Mouse (Mus musculus): ENCODE results near the gene Spata31d1d. TPM values are rescaled to one million over a fixed set of nuclear protein-coding genes. Genes with fewer than 3 reads are reported as not detected.
"Not testable (repeated sequence)": the region's sequence is repeated elsewhere in the genome, so short reads cannot be mapped to it uniquely, and the experiment has no call there.

The Spata31d1d gene
- polyA plus RNA-seq (2014; fragmentation: Nextera tagmentation; extraction: Ambion mirVana), result not detected in 2 replicates

DNA sequence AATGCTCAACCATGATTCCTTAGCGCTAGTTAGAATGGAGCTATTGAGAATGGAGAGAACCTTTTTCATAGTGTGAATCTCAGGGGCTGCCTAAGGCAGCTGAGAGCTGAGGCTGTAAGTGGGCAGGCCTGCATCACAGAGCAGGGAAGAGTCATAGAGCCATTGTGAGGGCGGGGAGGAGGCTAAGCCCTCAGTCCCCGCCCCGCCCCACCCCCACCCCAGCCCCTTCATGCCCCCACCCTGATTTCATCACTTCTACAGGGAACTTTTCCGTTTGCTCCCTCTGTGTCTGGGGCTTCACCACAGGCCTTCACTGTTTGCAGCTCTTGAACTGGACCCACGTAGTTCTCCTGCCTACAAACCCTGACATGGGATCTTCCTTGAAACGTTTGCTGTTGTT lies at the start of gene Spata31d1d:
Spata31d1d (minus strand) TSS at position 101 of the 400 bp plus-strand sequence.
- H3K27me3 ChIP-seq (ENCODE audit: control insufficient read depth, insufficient read depth, low read length), result no peaks in the 10 kb centered on the region
- H3K4me1 ChIP-seq (ENCODE audit: control insufficient read depth, insufficient read depth, low read length), result no peaks in the 10 kb centered on the region
- no peak within 1 kb of the TSS for H3K4me3 ChIP-seq (ENCODE audit: low read depth, low read length)
- no peak within 1 kb of the TSS for H3K4me2 ChIP-seq (ENCODE audit: low read depth)
- H3K27ac ChIP-seq (ENCODE audit: low read depth, low read length), result no peak within 1 kb of the TSS
- H3K9me3 ChIP-seq (ENCODE audit: control insufficient read depth, low read length), result no peaks in the 10 kb centered on the region
- H3K9ac ChIP-seq (ENCODE audit: low read length), result no peak within 1 kb of the TSS
- no peak for ATAC-seq (ENCODE audit: insufficient read depth, low FRiP score, low TSS enrichment)
- no peak for DNase-seq (ENCODE audit: low spot score)
- WGBS, result 43% methylated on average over 5 of the region's 7 CpGs
- no peaks in the 10 kb centered on the region for H3K36me3 ChIP-seq (ENCODE audit: control insufficient read depth, insufficient read depth, low read length)

DNA sequence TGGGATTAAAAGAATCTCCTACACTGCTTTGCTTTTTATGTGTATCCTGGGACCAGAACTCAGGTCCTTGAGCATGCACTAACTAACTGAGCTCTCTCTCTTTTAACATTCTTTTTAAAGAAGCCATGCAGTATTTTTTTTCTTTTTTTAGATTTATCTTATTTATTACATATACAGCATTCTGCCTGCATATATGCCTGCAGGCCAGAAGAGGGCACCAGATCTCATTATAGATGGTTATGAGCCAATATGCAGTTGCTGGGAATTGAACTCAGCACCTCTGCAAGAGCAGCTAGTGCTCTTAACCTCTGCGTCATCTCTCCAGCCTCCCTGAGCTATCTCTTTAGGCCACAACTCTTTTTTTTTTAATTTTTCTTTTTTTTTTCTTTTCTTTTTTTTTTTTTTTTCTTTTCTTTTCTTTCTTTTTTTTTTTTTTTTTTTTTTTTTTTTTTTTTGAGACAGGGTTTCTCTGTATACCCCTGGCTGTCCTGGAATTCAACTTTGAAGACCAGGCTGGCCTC lies 48.3 kb upstream of the Spata31d1d start:
- not testable (repeated sequence) for H3K4me2 ChIP-seq (ENCODE audit: low read depth); DNase-seq (ENCODE audit: low spot score); H3K4me3 ChIP-seq (ENCODE audit: low read depth, low read length); H3K27ac ChIP-seq (ENCODE audit: low read depth, low read length); H3K9ac ChIP-seq (ENCODE audit: low read length); H3K9me3 ChIP-seq (ENCODE audit: control insufficient read depth, low read length); ATAC-seq (ENCODE audit: insufficient read depth, low FRiP score, low TSS enrichment); H3K27me3 ChIP-seq (ENCODE audit: control insufficient read depth, insufficient read depth, low read length); H3K4me1 ChIP-seq (ENCODE audit: control insufficient read depth, insufficient read depth, low read length)
- H3K36me3 ChIP-seq (ENCODE audit: control insufficient read depth, insufficient read depth, low read length), result peaks cover 12% of the 10 kb centered on the region
- 90% methylated on average over 1 of the region's 1 CpGs for WGBS

DNA sequence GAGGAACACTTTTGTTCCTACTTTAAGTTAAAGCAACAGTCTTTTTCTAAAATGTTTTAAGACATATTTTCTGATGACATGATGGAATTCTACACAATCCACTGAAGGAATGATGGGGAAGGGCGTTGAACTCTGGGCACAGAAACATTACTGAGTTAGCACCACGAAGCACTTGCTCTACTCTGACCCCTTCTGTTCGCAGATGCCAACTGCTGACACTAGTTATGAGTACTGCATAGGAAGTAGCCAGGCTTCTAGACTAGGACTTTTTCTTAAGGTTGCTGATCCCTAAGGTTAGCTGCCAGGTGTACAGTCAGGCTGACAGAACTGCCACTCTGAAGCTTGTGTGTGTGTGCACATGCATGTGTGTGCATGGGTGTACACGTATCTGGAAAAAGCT lies 47.7 kb upstream of the Spata31d1d start:
- Histone ChIP-seq H3K4me3 (ENCODE audit: low read depth, low read length) (no peak overlapping the region), H3K9ac (ENCODE audit: low read length) (no peak overlapping the region), H3K9me3 (ENCODE audit: control insufficient read depth, low read length) (no peaks in the 10 kb centered on the region), H3K36me3 (ENCODE audit: control insufficient read depth, insufficient read depth, low read length) (peaks cover 12% of the 10 kb centered on the region), H3K4me1 (ENCODE audit: control insufficient read depth, insufficient read depth, low read length) (no peaks in the 10 kb centered on the region), H3K27me3 (ENCODE audit: control insufficient read depth, insufficient read depth, low read length) (no peaks in the 10 kb centered on the region), H3K27ac (ENCODE audit: low read depth, low read length) (no peak overlapping the region), H3K4me2 (ENCODE audit: low read depth) (no peak overlapping the region)
- DNase-seq (ENCODE audit: low spot score), result no peak
- no peak for ATAC-seq (ENCODE audit: insufficient read depth, low FRiP score, low TSS enrichment)
- 92% methylated on average over 4 of the region's 4 CpGs for WGBS

DNA sequence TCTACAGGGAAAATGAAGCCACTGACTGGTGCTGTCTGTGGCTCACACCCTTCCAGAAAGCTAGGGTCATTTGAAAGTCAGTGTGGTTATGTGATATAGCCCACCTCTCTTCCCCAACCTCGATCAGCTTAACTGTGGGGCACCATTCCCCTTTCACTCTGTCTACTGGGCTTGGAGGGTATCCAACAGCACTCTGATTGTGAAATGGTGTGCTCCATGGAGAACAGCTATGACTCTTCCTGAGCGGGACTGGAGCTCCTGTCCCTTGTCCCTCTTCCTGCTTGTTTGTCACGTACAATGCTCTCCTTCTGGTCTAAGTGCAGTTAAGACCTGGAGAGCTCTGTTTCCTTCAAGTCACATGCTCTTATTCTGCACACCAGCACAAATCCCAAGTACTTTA lies 43.6 kb upstream of the Spata31d1d start:
- peaks cover 3% of the 10 kb centered on the region for H3K36me3 ChIP-seq (ENCODE audit: control insufficient read depth, insufficient read depth, low read length)
- H3K27ac ChIP-seq (ENCODE audit: low read depth, low read length), result no peak overlapping the region
- no peaks in the 10 kb centered on the region for H3K27me3 ChIP-seq (ENCODE audit: control insufficient read depth, insufficient read depth, low read length)
- no peak overlapping the region for H3K4me2 ChIP-seq (ENCODE audit: low read depth)
- H3K4me3 ChIP-seq (ENCODE audit: low read depth, low read length), result no peak overlapping the region
- ATAC-seq (ENCODE audit: insufficient read depth, low FRiP score, low TSS enrichment) (no peak), DNase-seq (ENCODE audit: low spot score) (no peak)
- H3K4me1 ChIP-seq (ENCODE audit: control insufficient read depth, insufficient read depth, low read length), result no peaks in the 10 kb centered on the region
- no peaks in the 10 kb centered on the region for H3K9me3 ChIP-seq (ENCODE audit: control insufficient read depth, low read length)
- WGBS, result 92% methylated on average over 3 of the region's 3 CpGs
- no peak overlapping the region for H3K9ac ChIP-seq (ENCODE audit: low read length)

DNA sequence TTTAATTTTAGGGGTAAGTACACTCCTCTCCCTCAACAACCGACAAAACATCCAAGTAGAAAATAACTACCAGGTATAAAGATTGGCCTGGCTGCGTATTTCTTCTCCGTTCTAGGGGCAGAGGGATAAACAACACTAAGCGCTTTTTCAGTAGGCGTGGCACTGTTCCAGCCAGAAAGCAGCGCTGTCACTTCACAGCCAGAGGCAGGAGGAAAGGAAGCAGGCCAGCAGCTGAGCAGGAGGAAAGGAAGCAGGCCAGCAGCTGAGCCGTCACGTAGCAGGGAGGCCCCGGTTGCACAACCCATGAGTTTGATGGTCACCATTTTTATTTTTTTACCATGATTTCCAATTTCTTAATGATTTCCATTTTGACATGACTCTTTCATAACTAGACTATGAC lies 39.7 kb upstream of the Spata31d1d start:
- Histone ChIP-seq H3K4me3 (ENCODE audit: low read depth, low read length) (no peak overlapping the region), H3K27ac (ENCODE audit: low read depth, low read length) (0 out of 2 replicates have a peak overlapping the region, but pooled peaks have one; percentile 95), H3K27me3 (ENCODE audit: control insufficient read depth, insufficient read depth, low read length) (no peaks in the 10 kb centered on the region), H3K4me1 (ENCODE audit: control insufficient read depth, insufficient read depth, low read length) (peaks cover 17% of the 10 kb centered on the region), H3K4me2 (ENCODE audit: low read depth) (no peak overlapping the region), H3K9me3 (ENCODE audit: control insufficient read depth, low read length) (no peaks in the 10 kb centered on the region), H3K9ac (ENCODE audit: low read length) (no peak overlapping the region), H3K36me3 (ENCODE audit: control insufficient read depth, insufficient read depth, low read length) (no peaks in the 10 kb centered on the region; the same call in 1 of the 2 replicates)
- 74% methylated on average over 9 of the region's 9 CpGs for WGBS
- no peak for DNase-seq (ENCODE audit: low spot score)
- ATAC-seq (ENCODE audit: insufficient read depth, low FRiP score, low TSS enrichment), result no peak

DNA sequence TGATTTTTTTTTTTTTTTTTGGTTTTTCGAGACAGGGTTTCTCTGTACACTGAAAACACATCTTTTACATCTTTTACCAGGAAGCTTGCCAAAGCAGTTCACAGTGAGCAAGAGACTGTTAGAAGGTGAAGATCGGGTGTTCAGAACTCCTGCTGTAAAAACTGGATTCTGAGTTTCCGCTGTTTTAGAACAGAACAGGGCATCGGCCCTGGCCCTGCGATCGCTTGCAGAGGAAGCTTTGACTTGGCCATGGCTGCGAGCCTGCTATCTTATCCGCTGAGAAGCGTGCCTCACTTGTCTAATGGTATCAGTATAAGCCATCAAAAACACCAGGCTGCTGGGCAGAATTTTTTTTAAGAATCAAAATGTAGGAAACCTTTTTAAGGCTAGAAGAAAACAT lies 39.3 kb upstream of the Spata31d1d start:
- ATAC-seq (ENCODE audit: insufficient read depth, low FRiP score, low TSS enrichment) (no peak), DNase-seq (ENCODE audit: low spot score) (no peak)
- H3K27me3 ChIP-seq (ENCODE audit: control insufficient read depth, insufficient read depth, low read length), result no peaks in the 10 kb centered on the region
- peak overlapping the region; percentile 82; the same call in 1 of the 2 replicates for H3K4me3 ChIP-seq (ENCODE audit: low read depth, low read length)
- H3K4me1 ChIP-seq (ENCODE audit: control insufficient read depth, insufficient read depth, low read length), result peaks cover 21% of the 10 kb centered on the region
- H3K9me3 ChIP-seq (ENCODE audit: control insufficient read depth, low read length), result no peaks in the 10 kb centered on the region
- H3K9ac ChIP-seq (ENCODE audit: low read length), result 0 out of 2 replicates have a peak overlapping the region, but pooled peaks have one; percentile 11
- H3K36me3 ChIP-seq (ENCODE audit: control insufficient read depth, insufficient read depth, low read length), result no peaks in the 10 kb centered on the region; the same call in 1 of the 2 replicates
- peak overlapping the region; percentile 95 for H3K27ac ChIP-seq (ENCODE audit: low read depth, low read length)
- 78% methylated on average over 9 of the region's 9 CpGs for WGBS
- H3K4me2 ChIP-seq (ENCODE audit: low read depth), result peak overlapping the region; percentile 78

DNA sequence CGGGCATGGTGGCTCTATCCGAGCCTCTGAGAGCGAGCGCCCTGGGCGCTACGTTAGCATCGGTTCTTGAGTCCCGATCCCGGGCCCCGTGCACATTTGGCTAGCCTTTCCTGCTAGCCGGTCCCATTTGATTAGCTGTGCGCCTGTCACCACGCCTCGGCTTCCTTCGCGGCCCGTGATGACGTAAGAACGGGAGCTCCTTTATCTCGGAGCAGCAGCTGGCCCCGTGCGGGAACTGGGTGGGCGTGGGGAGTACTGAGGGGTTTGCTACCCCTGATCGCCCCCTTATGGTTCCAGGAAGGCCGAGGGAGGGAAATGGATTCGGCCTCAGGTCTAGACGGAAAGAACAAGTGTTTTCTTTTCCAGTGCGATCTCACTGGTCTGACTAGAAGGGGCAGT lies 38.6 kb upstream of the Spata31d1d start:
- H3K9me3 ChIP-seq (ENCODE audit: control insufficient read depth, low read length), result no peaks in the 10 kb centered on the region
- WGBS, result 0% methylated on average over 28 of the region's 28 CpGs
- no peaks in the 10 kb centered on the region for H3K27me3 ChIP-seq (ENCODE audit: control insufficient read depth, insufficient read depth, low read length)
- peak overlapping the region; percentile 69 for H3K9ac ChIP-seq (ENCODE audit: low read length)
- ATAC-seq (ENCODE audit: insufficient read depth, low FRiP score, low TSS enrichment) (peak; percentile 90), DNase-seq (ENCODE audit: low spot score) (peak; percentile 92)
- peaks cover 21% of the 10 kb centered on the region for H3K4me1 ChIP-seq (ENCODE audit: control insufficient read depth, insufficient read depth, low read length)
- no peaks in the 10 kb centered on the region; the same call in 1 of the 2 replicates for H3K36me3 ChIP-seq (ENCODE audit: control insufficient read depth, insufficient read depth, low read length)
- peak overlapping the region; percentile 82 for H3K4me3 ChIP-seq (ENCODE audit: low read depth, low read length)
- H3K4me2 ChIP-seq (ENCODE audit: low read depth), result peak overlapping the region; percentile 78
- peak overlapping the region; percentile 95 for H3K27ac ChIP-seq (ENCODE audit: low read depth, low read length)

DNA sequence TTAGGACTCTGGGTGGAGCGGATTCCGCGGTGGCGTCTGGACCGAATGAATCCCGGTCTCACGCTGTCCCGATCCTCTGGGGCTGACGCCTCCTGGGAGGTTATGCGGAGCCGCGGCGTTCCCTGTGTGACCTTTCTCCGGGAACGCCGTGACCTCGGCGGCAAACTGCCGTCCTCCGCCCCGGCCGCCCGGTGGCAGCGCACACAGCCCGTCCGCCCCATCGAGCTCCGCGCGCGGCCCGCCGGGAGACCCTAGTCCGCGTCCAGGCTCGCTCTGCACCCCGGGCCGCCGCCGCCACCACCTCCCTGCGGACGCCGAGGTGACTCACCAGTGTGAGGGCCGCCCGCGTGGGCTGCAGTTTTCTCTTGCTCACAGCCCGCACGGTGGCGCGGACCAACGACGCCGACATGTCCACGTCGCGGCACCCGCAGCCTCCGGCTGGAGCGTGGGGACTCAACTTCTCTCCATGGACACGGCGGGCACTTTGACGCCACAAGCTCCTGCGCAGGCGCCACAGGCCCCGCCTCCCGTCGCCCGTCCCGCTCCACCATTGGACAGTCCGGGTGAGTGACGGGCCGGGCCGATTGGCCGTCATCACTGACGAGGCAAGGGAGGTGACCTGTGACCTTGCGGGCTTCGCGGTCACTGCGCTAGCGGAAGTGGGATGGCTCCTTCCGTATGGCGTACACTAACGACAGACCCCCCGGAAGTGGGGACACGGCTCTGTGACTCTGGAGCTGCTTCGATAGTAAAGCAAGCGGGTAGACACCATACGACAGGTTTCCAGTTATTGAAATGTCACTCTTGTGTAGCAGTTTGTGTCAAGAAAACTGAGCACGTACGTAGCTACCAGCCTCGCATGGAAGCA lies 38.0 kb upstream of the Spata31d1d start, which contains the start of gene Isca1:
Isca1 (minus strand) TSS at position 515 of the 868 bp plus-strand sequence.
- Histone ChIP-seq H3K4me3 (ENCODE audit: low read depth, low read length) (peak within 1 kb of the TSS; percentile 82), H3K27me3 (ENCODE audit: control insufficient read depth, insufficient read depth, low read length) (no peaks in the 10 kb centered on the region), H3K9me3 (ENCODE audit: control insufficient read depth, low read length) (no peaks in the 10 kb centered on the region), H3K36me3 (ENCODE audit: control insufficient read depth, insufficient read depth, low read length) (no peaks in the 10 kb centered on the region), H3K9ac (ENCODE audit: low read length) (peak within 1 kb of the TSS; percentile 80), H3K27ac (ENCODE audit: low read depth, low read length) (peak within 1 kb of the TSS; percentile 95), H3K4me1 (ENCODE audit: control insufficient read depth, insufficient read depth, low read length) (peaks cover 21% of the 10 kb centered on the region), H3K4me2 (ENCODE audit: low read depth) (peak within 1 kb of the TSS; percentile 78)
- under 1% methylated on average over 75 of the region's 91 CpGs for WGBS
- DNase-seq (ENCODE audit: low spot score) (peak; percentile 99), ATAC-seq (ENCODE audit: insufficient read depth, low FRiP score, low TSS enrichment) (peak; percentile 98)
